Mouse (Mus musculus): ENCODE measurements around the gene Shq1. TPM values are rescaled to one million over a fixed set of nuclear protein-coding genes. Genes with fewer than 3 reads are reported as not detected.
A peak's percentile ranks its signal among the peaks of the same experiment; 100 is the strongest.

Shq1 gene
- total RNA-seq, 2 experiments from 2014 or later: 1.5 to 2.3 TPM

DNA sequence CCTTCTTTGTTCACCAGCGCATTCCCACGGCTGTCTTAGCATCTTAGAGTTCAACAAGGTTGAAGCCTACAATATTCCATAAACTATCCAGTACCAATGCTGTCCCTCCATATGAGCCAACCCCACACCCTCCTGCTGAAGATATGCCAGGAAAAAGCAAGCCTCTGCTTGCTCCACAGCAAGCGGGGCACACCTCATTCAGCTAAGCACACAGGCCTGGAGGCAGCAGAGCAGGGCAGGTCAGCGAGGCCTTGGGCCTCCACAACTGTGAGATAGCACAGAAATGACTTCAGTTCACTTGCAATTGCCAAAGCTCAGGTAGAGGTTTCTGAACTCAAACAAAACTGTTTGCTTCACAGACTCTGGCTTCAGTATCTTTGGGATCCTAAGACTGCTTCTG is 64.2 kb downstream of the Shq1 start:
- DNase-seq (ENCODE audit: low spot score): no peak

DNA sequence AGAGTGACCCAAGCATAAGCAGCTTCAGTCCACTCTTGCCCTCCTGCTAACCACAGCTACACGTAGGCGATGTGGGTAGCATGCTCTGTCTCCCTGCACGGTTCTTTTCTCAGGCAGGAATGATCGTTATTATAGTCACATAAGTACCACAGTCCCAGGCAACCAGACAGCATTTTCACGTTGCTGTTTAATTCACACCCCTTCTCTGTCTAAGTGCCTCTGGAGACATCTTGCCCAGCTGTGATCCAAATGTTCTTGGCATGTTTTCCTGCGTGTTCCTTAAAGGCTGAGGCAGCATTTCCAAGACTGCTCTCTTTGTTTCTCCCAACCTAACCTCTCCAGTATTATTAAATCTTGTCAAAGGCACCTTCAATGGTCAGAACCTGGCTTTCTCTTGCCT is 67.3 kb downstream of the Shq1 start:
- DNase-seq (ENCODE audit: low spot score): no peak

DNA sequence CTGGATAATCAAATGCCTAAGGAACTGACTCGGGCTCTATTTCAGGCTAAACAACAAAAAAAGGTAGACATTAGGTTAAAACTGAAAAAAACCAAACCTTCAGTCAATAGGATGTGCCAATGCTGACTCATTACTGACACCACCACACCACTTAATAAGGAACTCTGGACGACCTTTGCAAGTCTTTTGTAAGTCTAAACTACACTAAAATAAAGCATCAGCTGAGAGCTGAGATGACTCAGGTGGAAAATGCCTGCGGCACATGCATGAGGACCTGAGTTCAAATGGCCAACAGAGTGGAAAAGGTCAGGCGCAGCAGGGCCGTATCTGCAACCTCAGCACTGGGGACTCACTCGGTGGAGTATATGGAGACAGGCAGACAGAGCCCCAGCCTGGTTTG is 69.3 kb downstream of the Shq1 start:
- DNase-seq (ENCODE audit: low spot score): no peak

GRCm38 (mm10) chr6:100593857-100594256 is 77.1 kb downstream of the Shq1 start:
- no peak for DNase-seq (ENCODE audit: low spot score)

DNA sequence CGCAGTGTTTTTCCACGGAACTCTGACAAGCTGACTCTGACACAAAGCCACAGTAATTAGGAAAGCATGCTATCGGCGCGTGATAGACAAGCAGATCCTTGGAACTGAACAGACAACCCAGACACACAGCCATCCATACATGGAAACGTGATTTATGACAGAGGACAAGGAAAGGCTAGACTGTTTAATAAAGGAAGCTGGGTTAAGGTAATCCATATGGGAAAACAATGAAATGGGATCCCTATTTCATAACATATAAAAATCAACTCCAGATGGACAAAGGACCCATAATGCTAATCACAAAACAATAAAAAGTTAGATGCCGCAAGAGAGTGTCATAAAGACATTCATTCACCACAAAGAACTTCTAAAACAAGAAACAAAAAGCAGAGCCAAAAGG is 78.0 kb downstream of the Shq1 start:
- no peak for DNase-seq (ENCODE audit: low spot score)

DNA sequence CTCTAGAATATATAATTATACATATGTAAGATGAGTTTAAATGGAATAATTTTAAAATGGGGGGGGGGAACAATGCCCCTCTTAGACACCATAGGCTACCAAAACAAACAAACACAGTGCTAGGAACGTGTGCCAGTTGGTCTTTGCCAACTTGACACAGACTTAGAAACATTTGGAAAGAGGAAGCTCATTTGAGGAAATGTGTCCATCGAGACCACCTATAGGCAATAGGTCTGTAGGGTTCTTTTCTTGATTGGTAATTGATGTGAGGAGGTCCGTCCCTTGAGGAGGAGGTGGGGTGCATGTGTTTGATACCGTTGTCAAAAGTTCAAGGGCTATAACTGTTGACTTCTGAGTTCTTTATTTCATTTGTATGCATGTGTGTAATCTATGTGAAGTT is 80.4 kb downstream of the Shq1 start:
- DNase-seq (ENCODE audit: low spot score): no peak

DNA sequence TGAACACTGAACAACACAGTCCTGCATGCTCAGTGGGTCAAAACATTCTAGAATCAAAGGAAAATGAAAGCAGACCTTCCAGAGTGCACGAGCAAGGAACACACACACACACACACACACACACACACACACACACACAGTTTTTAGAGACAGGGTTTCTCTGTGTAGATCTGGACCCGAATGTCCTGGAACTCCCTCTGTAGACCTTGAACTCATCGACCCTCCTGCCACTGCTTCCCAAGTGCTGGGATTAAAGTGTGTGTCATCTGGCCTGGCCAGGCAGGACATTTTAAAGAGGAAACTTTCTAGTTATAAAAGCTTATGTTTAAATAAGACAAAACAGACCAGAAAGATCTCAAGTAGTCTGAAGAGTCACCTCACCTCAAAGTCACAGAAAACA is 82.1 kb downstream of the Shq1 start:
- no peak for DNase-seq (ENCODE audit: low spot score)

DNA sequence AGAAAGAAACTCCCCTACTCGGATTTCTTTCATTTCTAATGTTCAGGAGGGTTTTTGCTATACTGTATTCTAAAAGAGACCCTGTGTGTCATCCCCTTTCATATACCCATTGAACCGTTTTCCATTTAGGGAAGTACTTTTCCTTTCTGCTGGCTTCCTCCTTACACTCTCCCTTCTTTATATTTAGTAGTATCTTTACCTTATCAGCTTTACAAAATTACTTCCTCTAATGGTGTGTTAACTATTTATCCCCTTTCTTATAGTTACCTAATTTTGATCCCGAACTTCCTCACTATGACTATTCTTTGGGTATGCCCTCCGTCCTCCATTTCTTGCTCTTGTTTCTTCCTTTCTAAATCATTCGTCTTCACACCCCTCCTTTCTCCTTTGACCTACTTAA is 84.2 kb downstream of the Shq1 start:
- no peak for DNase-seq (ENCODE audit: low spot score)

GRCm38 (mm10) chr6:100581951-100582350 is 89.0 kb downstream of the Shq1 start:
- DNase-seq (ENCODE audit: low spot score): no peak

GRCm38 (mm10) chr6:100581056-100581455 is 89.9 kb downstream of the Shq1 start:
- DNase-seq (ENCODE audit: low spot score): no peak

DNA sequence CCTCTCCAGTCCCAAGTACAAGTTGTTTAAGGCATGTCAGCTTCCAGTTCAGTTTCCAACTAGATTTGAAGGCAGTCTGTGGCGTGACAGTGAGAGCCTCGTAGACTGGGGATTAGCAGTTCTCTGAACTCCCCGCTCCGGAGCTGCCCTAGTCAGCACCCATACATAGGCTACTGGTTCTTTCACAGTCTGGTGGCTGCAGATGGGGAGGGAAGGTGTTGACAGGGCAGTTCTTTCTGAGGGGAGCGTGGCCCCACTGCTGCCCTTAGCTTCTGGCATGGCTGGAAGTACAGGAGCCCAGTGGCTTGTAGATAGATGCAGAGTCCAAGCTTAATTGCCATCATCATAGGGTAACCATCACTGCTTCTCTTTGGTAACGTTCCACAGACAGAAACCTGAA is 93.4 kb downstream of the Shq1 start:
- DNase-seq (ENCODE audit: low spot score): no peak

DNA sequence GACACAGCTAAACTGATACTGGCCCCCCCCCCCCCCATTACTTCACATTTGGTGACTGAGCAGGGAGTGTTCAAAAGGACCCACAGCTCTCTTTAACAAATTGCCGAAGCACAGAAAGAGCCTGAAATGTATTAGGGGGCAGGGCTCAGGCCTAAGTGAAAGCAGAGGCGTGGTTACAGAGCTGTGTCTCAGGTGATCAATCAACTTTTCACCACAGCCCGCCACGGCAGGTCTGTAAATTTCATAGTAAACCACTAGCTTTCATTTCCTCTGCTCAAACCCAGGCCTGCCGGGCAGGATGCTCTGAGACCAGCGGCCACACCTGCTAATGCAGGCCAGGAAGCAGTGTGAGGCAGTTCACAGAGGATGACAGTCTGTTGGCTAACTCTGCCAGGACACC is 94.8 kb downstream of the Shq1 start:
- DNase-seq (ENCODE audit: low spot score): no peak

DNA sequence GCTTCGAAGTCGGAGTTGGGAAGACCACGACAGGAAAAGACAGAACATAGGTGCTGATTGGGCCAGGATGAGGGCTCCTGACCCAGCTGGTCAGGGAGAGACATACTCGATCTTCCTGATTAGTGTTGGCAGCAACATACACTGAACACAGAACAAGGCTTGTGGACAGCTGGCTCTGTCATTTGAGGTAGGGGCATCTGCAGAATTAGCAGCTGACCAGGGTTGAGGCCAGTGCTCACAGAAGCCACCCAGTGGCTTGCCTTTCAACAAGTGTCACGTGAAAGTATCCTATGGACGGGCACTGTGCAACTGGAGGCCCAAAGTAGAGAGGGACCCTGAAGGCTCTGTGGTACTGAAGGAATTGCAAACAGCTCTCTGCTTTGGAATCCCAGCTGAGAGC is 104.2 kb downstream of the Shq1 start:
- no peak for DNase-seq (ENCODE audit: low spot score)

DNA sequence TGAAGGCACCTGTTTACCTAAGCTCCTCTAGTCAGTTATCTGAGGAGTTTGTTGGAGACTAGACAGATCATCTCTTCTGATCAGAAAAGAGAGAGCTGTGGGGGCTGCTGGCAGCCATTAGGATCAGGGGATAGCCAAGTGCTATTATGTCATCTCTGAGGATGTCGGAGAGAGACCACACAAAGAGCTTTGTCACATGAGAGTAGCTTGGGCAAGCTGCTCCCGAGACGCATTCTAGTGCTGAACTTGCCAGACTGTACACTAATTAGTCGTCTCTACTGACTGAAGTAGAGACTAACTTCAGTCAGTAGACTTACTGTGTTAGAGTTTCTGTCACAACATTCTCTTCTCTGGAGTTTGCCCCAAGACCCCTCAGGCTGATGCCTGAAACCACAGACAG is 106.4 kb downstream of the Shq1 start:
- DNase-seq (ENCODE audit: low spot score): no peak

GRCm38 (mm10) chr6:100563552-100564341 is 107.2 kb downstream of the Shq1 start:
- peak; percentile 55 for DNase-seq (ENCODE audit: low spot score)

DNA sequence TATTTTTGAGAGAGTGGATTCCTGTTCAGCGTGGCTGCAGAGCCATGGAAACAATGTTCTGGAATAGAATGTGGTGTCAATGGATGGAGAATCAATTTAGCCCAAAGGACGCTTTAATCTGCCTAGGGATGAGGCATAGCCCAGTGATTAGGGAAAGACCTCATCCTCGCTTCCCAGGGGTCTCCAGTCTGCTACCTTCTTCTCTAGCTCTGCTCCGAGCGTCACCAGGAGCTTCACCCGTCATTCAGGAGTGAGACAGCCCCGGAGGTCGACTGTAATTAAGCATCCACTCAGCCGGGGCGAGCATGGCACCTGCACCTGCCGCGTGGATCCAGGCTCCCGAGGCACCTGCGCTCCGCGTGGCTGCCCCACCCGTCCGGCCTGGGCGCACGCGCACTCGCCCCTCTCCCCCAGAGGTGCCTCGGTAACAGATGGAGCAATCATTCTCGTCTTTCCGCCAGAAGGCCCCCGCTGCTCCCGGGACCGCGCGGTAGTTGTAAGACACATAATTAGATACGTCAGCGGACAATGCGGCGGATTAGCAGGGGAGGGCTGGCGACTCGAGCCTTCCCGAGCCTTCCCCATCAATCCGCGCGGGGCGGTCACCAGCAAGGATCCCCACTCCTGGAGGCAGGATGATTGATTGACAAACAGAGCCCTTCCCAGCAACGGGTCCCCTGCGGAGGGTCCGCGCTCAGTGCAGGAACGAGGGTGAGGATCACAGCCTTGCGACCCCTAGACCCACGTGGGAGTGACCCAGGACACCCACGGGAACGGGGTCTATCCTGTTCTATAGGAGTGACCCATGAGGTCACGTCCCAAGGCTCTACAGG is 108.0 kb downstream of the Shq1 start:
- no peak for DNase-seq (ENCODE audit: low spot score)

GRCm38 (mm10) chr6:100558057-100558456 is 112.9 kb downstream of the Shq1 start:
- no peak for DNase-seq (ENCODE audit: low spot score)

DNA sequence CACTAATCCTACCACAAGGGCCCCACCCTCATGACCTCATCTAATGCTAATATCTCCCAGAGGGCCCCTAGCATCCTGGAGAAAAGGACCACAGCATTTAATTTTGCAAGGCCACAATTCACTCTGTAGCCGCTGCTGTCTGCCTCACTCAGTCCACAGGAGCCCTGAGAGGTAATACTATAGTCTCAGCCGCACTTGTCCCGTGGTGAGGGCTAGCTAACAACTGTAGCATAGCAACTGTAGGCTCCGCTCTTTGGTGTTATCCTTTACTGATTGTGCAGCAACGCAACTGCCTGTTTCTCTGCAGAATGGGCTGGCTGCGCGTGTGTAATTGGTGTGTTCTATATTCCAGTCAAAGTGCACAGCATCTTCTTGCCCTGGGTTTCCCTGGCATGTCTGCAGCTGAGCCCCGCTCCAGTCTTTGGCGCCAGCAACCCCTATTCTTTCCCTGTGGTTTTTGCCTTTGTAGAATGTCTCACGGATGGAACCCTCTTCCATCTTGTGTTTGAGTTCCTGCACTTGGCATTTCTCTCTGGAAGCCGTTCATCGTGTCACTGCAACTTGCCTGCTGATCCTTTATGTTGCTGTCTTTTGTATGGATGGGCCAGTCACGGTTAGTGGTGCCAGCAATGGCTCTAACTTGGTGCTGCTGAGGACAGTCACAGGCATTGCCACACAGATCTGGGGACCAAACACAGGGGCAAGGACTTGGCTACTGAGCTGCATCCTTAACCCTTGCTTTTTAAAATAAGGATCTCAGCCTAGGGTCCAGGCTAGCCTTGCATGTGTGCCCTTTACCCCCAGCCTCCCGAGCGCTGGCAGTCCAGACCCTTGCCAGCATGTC is 128.6 kb downstream of the Shq1 start:
- no peak for DNase-seq (ENCODE audit: low spot score)

GRCm38 (mm10) chr6:100539698-100540097 is 131.3 kb downstream of the Shq1 start:
- DNase-seq (ENCODE audit: low spot score): peak; percentile 24

DNA sequence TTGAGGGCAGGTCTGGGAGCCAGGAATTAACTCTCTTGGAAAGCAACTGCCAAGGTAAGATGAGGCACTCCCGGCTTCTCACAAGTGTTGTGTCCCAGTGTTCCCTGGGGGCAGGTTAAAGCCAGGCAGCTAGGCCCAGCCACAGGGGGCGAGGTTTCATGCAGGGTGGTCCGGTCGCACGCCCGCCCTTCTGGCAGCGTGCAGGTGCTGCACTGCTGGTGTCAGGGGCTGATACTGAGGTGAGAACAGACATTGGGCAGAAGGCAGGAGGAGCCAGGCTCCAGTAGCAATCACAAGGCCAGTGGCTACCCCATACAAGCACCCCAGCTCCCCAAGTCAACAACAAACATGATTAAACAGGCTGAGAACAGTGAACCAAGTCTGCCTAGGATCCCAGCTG is 132.4 kb downstream of the Shq1 start:
- no peak for DNase-seq (ENCODE audit: low spot score)

DNA sequence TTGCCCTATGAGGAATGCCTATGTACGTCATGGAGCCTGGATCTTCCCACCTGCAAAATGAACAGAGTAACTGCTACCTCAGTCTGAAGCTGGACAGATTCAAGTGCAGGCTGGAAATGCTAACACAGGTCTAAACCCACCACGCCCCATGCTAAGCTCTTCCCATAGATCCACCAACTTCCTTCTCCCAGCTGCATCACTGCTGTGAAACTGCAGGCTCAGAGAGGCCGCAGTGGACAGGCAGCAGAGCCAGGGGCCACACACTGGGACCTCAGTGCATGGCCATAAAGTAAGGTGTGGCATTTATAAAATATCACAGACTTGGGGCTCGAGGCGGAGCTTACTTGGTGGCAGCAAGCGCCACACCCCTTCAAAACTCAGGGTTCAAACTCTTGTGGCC is 133.0 kb downstream of the Shq1 start:
- no peak for DNase-seq (ENCODE audit: low spot score)

GRCm38 (mm10) chr6:100537042-100537441 is 133.9 kb downstream of the Shq1 start:
- DNase-seq (ENCODE audit: low spot score): no peak

Data from gastrocnemius, adult 18-20 months (tissue).